Mouse (Mus musculus): ENCODE results near the gene Fars2.

DNA sequence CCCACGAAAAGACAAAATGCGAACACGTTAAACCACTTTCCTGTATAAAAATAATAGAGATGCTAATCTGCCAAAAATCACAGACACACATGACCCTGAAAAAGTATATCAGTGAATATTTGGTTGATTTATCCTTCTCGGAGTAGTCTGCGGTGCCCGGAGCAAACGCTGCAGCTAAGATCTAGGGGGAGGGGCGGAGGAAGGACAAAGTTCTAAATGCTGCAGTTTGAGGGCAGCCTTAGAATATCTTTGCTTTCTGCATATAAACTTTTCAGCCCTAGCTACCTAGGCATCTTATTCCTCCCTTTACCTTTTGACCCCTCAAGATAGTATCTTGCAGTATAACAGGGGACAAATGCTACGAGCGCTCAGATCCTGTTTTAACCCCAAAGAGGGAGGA is 616.4 kb downstream of the Fars2 start:
- TF ChIP-seq CTCF (IDR thresholded peaks at IDR 0.05; ENCODE audit: low read depth) (no peak), EP300 (IDR thresholded peaks at IDR 0.05; ENCODE audit: low read depth) (no peak)

All from liver, postnatal 0 days (tissue).